13 mouse cellular contexts compared by ENCODE assay signal in genomic region chr9:98423691-98424090, GRCm38 (mm10). TPM values are rescaled to one million over a fixed set of nuclear protein-coding genes. Genes with fewer than 3 reads are reported as not detected.
DNase-seq lines count a peak whose midpoint lies in the region; ATAC-seq lines count a peak whose summit lies in the region.
"Had no signal": no experiment of that assay in that cellular context is flagged by ENCODE, and none has a peak within 500 bp of the region (broad histone marks: within the 10 kb centered on the region; RNA-seq: fewer than 3 reads in every experiment).

No protein-coding gene starts in this region.

- intact Hi-C loops in gastrocnemius, postnatal 36 days (cut with DNase I), result no loop called here

- DNase-seq in heart, adult 18-20 months, result no peak
- DNase-seq in midbrain, embryonic 10.5 days (ENCODE audit: low spot score), result no peak
- DNase-seq in gastrocnemius, postnatal 36 days, result no peak
- no peak for DNase-seq in adrenal gland, postnatal 25 days
- DNase-seq: cerebellum, adult 9-10 months; heart, postnatal 4 days; kidney, postnatal 10 days; thymus, postnatal 25 days had no signal

- WGBS in heart, embryonic 13.5 days, result 11% methylated on average over 4 of the region's 4 CpGs
- 18% methylated on average over 4 of the region's 4 CpGs for WGBS in midbrain, embryonic 13.5 days
- WGBS in midbrain, embryonic 10.5 days, result 5% methylated on average over 4 of the region's 4 CpGs
- 27% methylated on average over 4 of the region's 4 CpGs for WGBS in liver, embryonic 12.5 days (ENCODE audit: insufficient replicate concordance)
- 18% methylated on average over 4 of the region's 4 CpGs for WGBS in neural tube, embryonic 15.5 days

- peaks cover 6% of the 10 kb centered on the region; the same call in 1 of the 2 replicates for H3K36me3 ChIP-seq in heart, embryonic 13.5 days
- H3K36me3 ChIP-seq in midbrain, embryonic 13.5 days, result no peaks in the 10 kb centered on the region
- no peaks in the 10 kb centered on the region for H3K36me3 ChIP-seq in midbrain, embryonic 10.5 days
- H3K36me3 ChIP-seq in liver, embryonic 12.5 days, result no peaks in the 10 kb centered on the region
- H3K36me3 ChIP-seq in neural tube, embryonic 15.5 days, result no peaks in the 10 kb centered on the region

- no peak overlapping the region for H3K27ac ChIP-seq in heart, embryonic 13.5 days (replicated peaks)
- H3K27ac ChIP-seq in midbrain, embryonic 13.5 days, result no peak overlapping the region
- H3K27ac ChIP-seq in midbrain, embryonic 10.5 days (replicated peaks), result no peak overlapping the region
- no peak overlapping the region for H3K27ac ChIP-seq in liver, embryonic 12.5 days
- peak overlapping the region; percentile 64; the same call in 1 of the 2 replicates for H3K27ac ChIP-seq in neural tube, embryonic 15.5 days (replicated peaks)

- no peak overlapping the region for H3K4me3 ChIP-seq in heart, embryonic 13.5 days
- H3K4me3 ChIP-seq in midbrain, embryonic 13.5 days (replicated peaks), result 0 out of 2 replicates have a peak overlapping the region, but pooled peaks have one; percentile 46
- H3K4me3 ChIP-seq in midbrain, embryonic 10.5 days, result no peak overlapping the region
- H3K4me3 ChIP-seq in liver, embryonic 12.5 days, result no peak overlapping the region
- H3K4me3 ChIP-seq in neural tube, embryonic 15.5 days (replicated peaks), result peak overlapping the region; percentile 57

- no peaks in the 10 kb centered on the region for H3K9me3 ChIP-seq in heart, embryonic 13.5 days
- H3K9me3 ChIP-seq in midbrain, embryonic 13.5 days, result no peaks in the 10 kb centered on the region
- H3K9me3 ChIP-seq in midbrain, embryonic 10.5 days (replicated peaks), result no peaks in the 10 kb centered on the region
- no peaks in the 10 kb centered on the region for H3K9me3 ChIP-seq in liver, embryonic 12.5 days (replicated peaks)
- no peaks in the 10 kb centered on the region for H3K9me3 ChIP-seq in neural tube, embryonic 15.5 days (replicated peaks)

- H3K4me2 ChIP-seq in heart, embryonic 13.5 days, result peak overlapping the region; percentile 80
- H3K4me2 ChIP-seq in midbrain, embryonic 13.5 days (replicated peaks), result no peak overlapping the region
- H3K4me2 ChIP-seq in liver, embryonic 12.5 days, result peak overlapping the region; percentile 67
- H3K4me2 ChIP-seq in neural tube, embryonic 15.5 days, result peak overlapping the region; percentile 84

- no peak for ATAC-seq in heart, embryonic 13.5 days (ENCODE audit: extremely low read depth, insufficient number of reproducible peaks, low FRiP score, low TSS enrichment)
- ATAC-seq in midbrain, embryonic 13.5 days, result no peak
- no peak for ATAC-seq in liver, embryonic 12.5 days
- ATAC-seq in neural tube, embryonic 15.5 days (ENCODE audit: low FRiP score), result 0 out of 2 replicates have a peak, but pooled peaks have one; percentile 21

- peaks cover 38% of the 10 kb centered on the region for H3K4me1 ChIP-seq in heart, embryonic 13.5 days
- peaks cover 24% of the 10 kb centered on the region for H3K4me1 ChIP-seq in midbrain, embryonic 13.5 days (replicated peaks)
- peaks cover 47% of the 10 kb centered on the region for H3K4me1 ChIP-seq in midbrain, embryonic 10.5 days
- peaks cover 42% of the 10 kb centered on the region for H3K4me1 ChIP-seq in liver, embryonic 12.5 days
- H3K4me1 ChIP-seq in neural tube, embryonic 15.5 days, result peaks cover 47% of the 10 kb centered on the region

- peaks cover 26% of the 10 kb centered on the region for H3K27me3 ChIP-seq in heart, embryonic 13.5 days (replicated peaks)
- peaks cover 56% of the 10 kb centered on the region for H3K27me3 ChIP-seq in midbrain, embryonic 13.5 days
- peaks cover 76% of the 10 kb centered on the region for H3K27me3 ChIP-seq in midbrain, embryonic 10.5 days (ENCODE audit: low read depth, poor library complexity, severe bottlenecking)
- H3K27me3 ChIP-seq in liver, embryonic 12.5 days (replicated peaks), result peaks cover 51% of the 10 kb centered on the region
- H3K27me3 ChIP-seq in neural tube, embryonic 15.5 days (replicated peaks), result 0 out of 2 replicates have a peak, but pooled peaks cover 2% of the 10 kb centered on the region

- no peak overlapping the region for H3K9ac ChIP-seq in heart, embryonic 13.5 days
- no peak overlapping the region for H3K9ac ChIP-seq in midbrain, embryonic 13.5 days (replicated peaks)
- H3K9ac ChIP-seq in liver, embryonic 12.5 days, result no peak overlapping the region
- H3K9ac ChIP-seq in neural tube, embryonic 15.5 days (replicated peaks), result peak overlapping the region; percentile 57; the same call in 1 of the 2 replicates

RNA-seq across cellular contexts. Expression of gene Rbp1, which starts 0.9 kb away (rescaled TPM):
- 70.9 and 71.2 TPM in 2 replicates for polyA plus RNA-seq in heart, embryonic 13.5 days (2015; fragmentation: Nextera tagmentation; extraction: Ambion mirVana)
- total RNA-seq in heart, adult 18-20 months (2021), result 1 to 10 TPM; 6.7 to 7.7 TPM
- 24.8 and 28.4 TPM in 2 replicates for polyA plus RNA-seq in midbrain, embryonic 13.5 days (2015; fragmentation: Nextera tagmentation; extraction: Ambion mirVana)
- 25.5 and 29.8 TPM in 2 replicates for polyA plus RNA-seq in midbrain, embryonic 10.5 days (2016; fragmentation: Nextera tagmentation; extraction: Ambion mirVana)
- polyA plus RNA-seq in liver, embryonic 12.5 days (2016; fragmentation: Nextera tagmentation; extraction: Ambion mirVana), result 36.1 and 37.0 TPM in 2 replicates
- 67.5 and 74.8 TPM in 2 replicates for polyA plus RNA-seq in neural tube, embryonic 15.5 days (2015; fragmentation: Nextera tagmentation; extraction: Ambion mirVana)
- total RNA-seq in gastrocnemius, postnatal 36 days (2021), result 1 to 10 TPM; 1.2 to 1.5 TPM
- 2.5 and 5.2 TPM in 2 replicates for total RNA-seq in adrenal gland, postnatal 25 days (2021)
- total RNA-seq: monocyte, adult 5-6 weeks had no signal

Comparison
In these comparisons a context has a peak if more than half of its experiments do, and no peak if none do; other contexts are left out.
1. H3K4me3 ChIP-seq: peak in midbrain, embryonic 13.5 days (single experiment) and neural tube, embryonic 15.5 days (single experiment); none in heart, embryonic 13.5 days (single experiment), midbrain, embryonic 10.5 days (single experiment) and liver, embryonic 12.5 days (single experiment).